Mouse (Mus musculus): ENCODE data around the gene 4931406C07Rik. TPM values are rescaled to one million over a fixed set of nuclear protein-coding genes. Genes with fewer than 3 reads are reported as not detected.
"Not testable (repeated sequence)": the region's sequence is repeated elsewhere in the genome, so short reads cannot be mapped to it uniquely, and the experiment has no call there.

4931406C07Rik gene
- polyA plus RNA-seq (2012; rRNA removed) = 31.3 and 34.6 TPM in 2 replicates

- peak in 1 of 2 experiments; percentile 35 for DNase-seq (ENCODE audit: extremely low spot score in 1 of 2, low spot score in 1 of 2)
Observed at GRCm38 (mm10) chr9:15306398-15307119, at the start of gene 4931406C07Rik. Gene 4931406C07Rik (minus strand): TSS chr9:15306448.

GRCm38 (mm10) chr9:15349925-15350324 lies 43.7 kb upstream of the 4931406C07Rik start:
- no peak for DNase-seq (ENCODE audit: extremely low spot score in 1 of 2, low spot score in 1 of 2)

- DNase-seq (ENCODE audit: extremely low spot score in 1 of 2, low spot score in 1 of 2) = no peak
Observed at GRCm38 (mm10) chr9:15337776-15338175, 31.5 kb upstream of the 4931406C07Rik start.

- no peak for DNase-seq (ENCODE audit: extremely low spot score in 1 of 2, low spot score in 1 of 2)
Observed at GRCm38 (mm10) chr9:15318170-15318742, 12.0 kb upstream of the 4931406C07Rik start.

GRCm38 (mm10) chr9:15317223-15318169 lies 11.2 kb upstream of the 4931406C07Rik start:
- no peak for DNase-seq (ENCODE audit: extremely low spot score in 1 of 2, low spot score in 1 of 2)

- DNase-seq (ENCODE audit: extremely low spot score in 1 of 2, low spot score in 1 of 2) = not testable (repeated sequence)
Observed at GRCm38 (mm10) chr9:15316296-15316695, 10.0 kb upstream of the 4931406C07Rik start.

- no peak for DNase-seq (ENCODE audit: extremely low spot score in 1 of 2, low spot score in 1 of 2)
Observed at GRCm38 (mm10) chr9:15314619-15315018, 8.4 kb upstream of the 4931406C07Rik start.

GRCm38 (mm10) chr9:15313633-15314032 lies 7.4 kb upstream of the 4931406C07Rik start:
- DNase-seq (ENCODE audit: extremely low spot score in 1 of 2, low spot score in 1 of 2) = no peak

- DNase-seq (ENCODE audit: extremely low spot score in 1 of 2, low spot score in 1 of 2) = no peak
Observed at GRCm38 (mm10) chr9:15312054-15312735, 5.9 kb upstream of the 4931406C07Rik start.

- DNase-seq (ENCODE audit: extremely low spot score in 1 of 2, low spot score in 1 of 2) = no peak
Observed at GRCm38 (mm10) chr9:15310179-15310578, 3.9 kb upstream of the 4931406C07Rik start.

- no peak for DNase-seq (ENCODE audit: extremely low spot score in 1 of 2, low spot score in 1 of 2)
Observed at GRCm38 (mm10) chr9:15309425-15309824, 3.2 kb upstream of the 4931406C07Rik start.

- no peak for DNase-seq (ENCODE audit: extremely low spot score in 1 of 2, low spot score in 1 of 2)
Observed at GRCm38 (mm10) chr9:15308254-15308653, 2.0 kb upstream of the 4931406C07Rik start.

- no peak for DNase-seq (ENCODE audit: extremely low spot score in 1 of 2, low spot score in 1 of 2)
Observed at GRCm38 (mm10) chr9:15307257-15307656, 1.0 kb upstream of the 4931406C07Rik start.

- peak; percentile 91 to 97 for DNase-seq (ENCODE audit: extremely low spot score in 1 of 2, low spot score in 1 of 2)
Observed at GRCm38 (mm10) chr9:15305503-15306397, 498 bp downstream of the 4931406C07Rik start, which contains the start of gene Taf1d. Gene Taf1d (plus strand): TSS chr9:15306214.

GRCm38 (mm10) chr9:15302881-15303280 lies 3.4 kb downstream of the 4931406C07Rik start:
- no peak for DNase-seq (ENCODE audit: extremely low spot score in 1 of 2, low spot score in 1 of 2)

GRCm38 (mm10) chr9:15302006-15302405 lies 4.2 kb downstream of the 4931406C07Rik start:
- not testable (repeated sequence) for DNase-seq (ENCODE audit: extremely low spot score in 1 of 2, low spot score in 1 of 2)

GRCm38 (mm10) chr9:15301399-15301798 lies 4.8 kb downstream of the 4931406C07Rik start:
- no peak for DNase-seq (ENCODE audit: extremely low spot score in 1 of 2, low spot score in 1 of 2)

GRCm38 (mm10) chr9:15300056-15300455 lies 6.2 kb downstream of the 4931406C07Rik start:
- no peak for DNase-seq (ENCODE audit: extremely low spot score in 1 of 2, low spot score in 1 of 2)

- DNase-seq (ENCODE audit: extremely low spot score in 1 of 2, low spot score in 1 of 2) = no peak
Observed at GRCm38 (mm10) chr9:15298451-15298850, 7.8 kb downstream of the 4931406C07Rik start.

Data from frontal cortex, adult 2 months (tissue).